Mouse (Mus musculus) intestine, embryonic 14.5 days (tissue): ENCODE measurements at regions not wholly inside any gene's neighbourhood (a gene's known extent, or its start where the extent isn't known, plus 50 kb on each side); places are given as distances from the start of the nearest gene placed in this dataset.

ENCODE experiments used
- ATAC-seq: fragments of 200-750 bp; cut with Nextera tagmentation; replicated peaks from 2 replicates; pipeline ENCODE4 v1.8.0; 2017; ENCODE audit warnings: low read depth, moderate number of reproducible peaks, moderate TSS enrichment, moderate library complexity; ENCODE audit not compliant: low FRiP score, low TSS enrichment
- DNase-seq: peaks from one replicate; pipeline ENCODE4 v3.0.0-alpha.2; 2018; ENCODE audit warnings: low spot score
- H3K27ac ChIP-seq: fragments of 300-500 bp; sonication (generic); 2 replicates; pipeline ENCODE4 v1.5.1; 2014; ENCODE audit warnings: low read depth, mild to moderate bottlenecking, control low read depth
- H3K27me3 ChIP-seq: fragments of 300-500 bp; sonication (generic); replicated peaks from 2 replicates; pipeline ENCODE4 v1.6.1; 2014; ENCODE audit warnings: low read length, control low read depth; ENCODE audit not compliant: control insufficient read depth, insufficient read depth
- H3K36me3 ChIP-seq: fragments of 300-500 bp; sonication (generic); 2 replicates; pipeline ENCODE4 v1.6.1; 2014; ENCODE audit warnings: low read length, control low read depth; ENCODE audit not compliant: control insufficient read depth, insufficient read depth
- H3K4me1 ChIP-seq: fragments of 300-500 bp; sonication (generic); replicated peaks from 2 replicates; pipeline ENCODE4 v1.6.1; 2014; ENCODE audit warnings: low read length, control low read depth, mixed read lengths; ENCODE audit not compliant: control insufficient read depth, insufficient read depth
- H3K4me2 ChIP-seq: fragments of 300-500 bp; sonication (generic); 2 replicates; pipeline ENCODE4 v1.6.1; 2014; ENCODE audit warnings: low read length
- H3K4me3 ChIP-seq: fragments of 300-500 bp; sonication (generic); 2 replicates; pipeline ENCODE4 v1.5.1; 2014; ENCODE audit warnings: low read depth, low read length, control low read depth, mixed read lengths
- H3K9ac ChIP-seq: fragments of 300-500 bp; sonication (generic); 2 replicates; pipeline ENCODE4 v1.6.1; 2014; ENCODE audit warnings: mild to moderate bottlenecking, low read length
- H3K9me3 ChIP-seq: fragments of 300-500 bp; sonication (generic); 2 replicates; pipeline ENCODE4 v1.6.1; 2016; ENCODE audit warnings: low read length, control low read depth; ENCODE audit not compliant: control insufficient read depth
- WGBS: fragments of 180-500 bp; shearing (Covaris S2); extraction: QIAGEN DNeasy Blood & Tissue Kit; methylation state at CpG from one replicate; pipeline ENCODE4 v1.1.7; 2014; 5-methylcytosine and 5-hydroxymethylcytosine counted together

- H3K4me1 ChIP-seq, result no peaks in the 10 kb centered on the region
- H3K4me3 ChIP-seq, result no peak overlapping the region
- no peaks in the 10 kb centered on the region for H3K27me3 ChIP-seq
- 0 out of 2 replicates have a peak, but pooled peaks cover 2% of the 10 kb centered on the region for H3K9me3 ChIP-seq
- no peak overlapping the region for H3K4me2 ChIP-seq
- no peak for ATAC-seq
- no peak for DNase-seq
- H3K27ac ChIP-seq, result no peak overlapping the region
- WGBS, result 80% methylated on average over 10 of the region's 10 CpGs
- no peaks in the 10 kb centered on the region for H3K36me3 ChIP-seq
- no peak overlapping the region for H3K9ac ChIP-seq
Measured at GRCm38 (mm10) chr14:67159996-67160395, 1151.0 kb upstream of the Gulo start.

- 67% methylated on average over 9 of the region's 9 CpGs for WGBS
- Histone ChIP-seq H3K4me3 (no peak overlapping the region), H3K27me3 (no peaks in the 10 kb centered on the region), H3K36me3 (no peaks in the 10 kb centered on the region), H3K9ac (no peak overlapping the region), H3K4me2 (no peak overlapping the region), H3K9me3 (no peaks in the 10 kb centered on the region), H3K4me1 (no peaks in the 10 kb centered on the region), H3K27ac (no peak overlapping the region)
- DNase-seq (no peak), ATAC-seq (0 out of 2 replicates have a peak, but pooled peaks have one; percentile 43)
Measured at GRCm38 (mm10) chr14:67158867-67159266, 1149.9 kb upstream of the Gulo start.

- no peak for ATAC-seq
- H3K9ac ChIP-seq, result no peak overlapping the region
- H3K27ac ChIP-seq, result no peak overlapping the region
- H3K36me3 ChIP-seq, result no peaks in the 10 kb centered on the region
- 0 out of 2 replicates have a peak, but pooled peaks cover 2% of the 10 kb centered on the region for H3K4me1 ChIP-seq
- no peaks in the 10 kb centered on the region for H3K27me3 ChIP-seq
- no peak for DNase-seq
- 63% methylated on average over 8 of the region's 8 CpGs for WGBS
- H3K4me3 ChIP-seq, result no peak overlapping the region
- no peak overlapping the region for H3K4me2 ChIP-seq
- no peaks in the 10 kb centered on the region for H3K9me3 ChIP-seq
Measured at GRCm38 (mm10) chr14:67156366-67156765, 1147.4 kb upstream of the Gulo start.

- DNase-seq (no peak), ATAC-seq (no peak)
- Histone ChIP-seq H3K4me1 (0 out of 2 replicates have a peak, but pooled peaks cover 2% of the 10 kb centered on the region), H3K27me3 (no peaks in the 10 kb centered on the region), H3K9ac (no peak overlapping the region), H3K4me2 (no peak overlapping the region), H3K4me3 (no peak overlapping the region), H3K9me3 (no peaks in the 10 kb centered on the region), H3K36me3 (no peaks in the 10 kb centered on the region), H3K27ac (no peak overlapping the region)
- WGBS, result 33% methylated on average over 3 of the region's 3 CpGs
Measured at GRCm38 (mm10) chr14:67153621-67154020, 1144.6 kb upstream of the Gulo start.

GRCm38 (mm10) chr14:67149961-67150471, 1141.0 kb upstream of the Gulo start:
- ATAC-seq (no peak), DNase-seq (no peak)
- Histone ChIP-seq H3K4me3 (no peak overlapping the region), H3K9me3 (no peaks in the 10 kb centered on the region), H3K9ac (no peak overlapping the region), H3K4me2 (no peak overlapping the region), H3K36me3 (no peaks in the 10 kb centered on the region), H3K27me3 (no peaks in the 10 kb centered on the region), H3K4me1 (0 out of 2 replicates have a peak, but pooled peaks cover 2% of the 10 kb centered on the region), H3K27ac (no peak overlapping the region)
- 51% methylated on average over 7 of the region's 7 CpGs for WGBS

GRCm38 (mm10) chr14:67149091-67149490, 1140.1 kb upstream of the Gulo start:
- no peaks in the 10 kb centered on the region for H3K27me3 ChIP-seq
- H3K9me3 ChIP-seq, result no peaks in the 10 kb centered on the region
- H3K27ac ChIP-seq, result no peak overlapping the region
- H3K4me1 ChIP-seq, result 0 out of 2 replicates have a peak, but pooled peaks cover 5% of the 10 kb centered on the region
- H3K9ac ChIP-seq, result no peak overlapping the region
- ATAC-seq (no peak), DNase-seq (no peak)
- H3K36me3 ChIP-seq, result no peaks in the 10 kb centered on the region
- no peak overlapping the region for H3K4me3 ChIP-seq
- 82% methylated on average over 8 of the region's 8 CpGs for WGBS
- H3K4me2 ChIP-seq, result no peak overlapping the region

- H3K9ac ChIP-seq, result no peak overlapping the region
- H3K27me3 ChIP-seq, result no peaks in the 10 kb centered on the region
- DNase-seq, result no peak
- no peak overlapping the region for H3K27ac ChIP-seq
- no peak overlapping the region for H3K4me2 ChIP-seq
- no peaks in the 10 kb centered on the region for H3K9me3 ChIP-seq
- WGBS, result 82% methylated on average over 12 of the region's 12 CpGs
- H3K4me3 ChIP-seq, result no peak overlapping the region
- H3K4me1 ChIP-seq, result peaks cover 11% of the 10 kb centered on the region
- ATAC-seq, result no peak
- H3K36me3 ChIP-seq, result no peaks in the 10 kb centered on the region
Measured at GRCm38 (mm10) chr14:67146602-67147001, 1137.6 kb upstream of the Gulo start.

- Histone ChIP-seq H3K4me1 (peaks cover 13% of the 10 kb centered on the region), H3K4me2 (no peak overlapping the region), H3K27me3 (no peaks in the 10 kb centered on the region), H3K4me3 (no peak overlapping the region), H3K27ac (no peak overlapping the region), H3K9me3 (no peaks in the 10 kb centered on the region), H3K36me3 (no peaks in the 10 kb centered on the region), H3K9ac (no peak overlapping the region)
- WGBS, result 89% methylated on average over 6 of the region's 6 CpGs
- no peak for ATAC-seq
- no peak for DNase-seq
Measured at GRCm38 (mm10) chr14:67145046-67145445, 1136.0 kb upstream of the Gulo start.

GRCm38 (mm10) chr14:67144461-67144985, 1135.5 kb upstream of the Gulo start:
- Histone ChIP-seq H3K4me3 (no peak overlapping the region), H3K9me3 (no peaks in the 10 kb centered on the region), H3K36me3 (no peaks in the 10 kb centered on the region), H3K4me1 (peaks cover 13% of the 10 kb centered on the region), H3K4me2 (no peak overlapping the region), H3K27ac (no peak overlapping the region), H3K27me3 (no peaks in the 10 kb centered on the region), H3K9ac (no peak overlapping the region)
- 78% methylated on average over 4 of the region's 4 CpGs for WGBS
- DNase-seq (no peak), ATAC-seq (no peak)
